Mouse (Mus musculus) MEL (cell line): ENCODE measurements around the gene Pgpep1l. TPM values are rescaled to one million over a fixed set of nuclear protein-coding genes. Genes with fewer than 3 reads are reported as not detected.
"Not testable (repeated sequence)": the region's sequence is repeated elsewhere in the genome, so short reads cannot be mapped to it uniquely, and the experiment has no call there.

ENCODE experiments used
- DNase-seq: peaks from one replicate; pipeline ENCODE4 v3.0.0; 2011; ENCODE audit warnings: low read depth, low spot score
- H3K27ac ChIP-seq: 2 replicates; pipeline ENCODE4 v1.5.1; 2012; ENCODE audit warnings: low read depth, mild to moderate bottlenecking, control low read depth, low read length, moderate library complexity; ENCODE audit not compliant: control insufficient read depth
- H3K27me3 ChIP-seq, 2 experiments: fragments of 150-350 bp in 1 of 2; sonication (generic) in 1 of 2; 2 replicates each; pipeline ENCODE4 v1.6.1; 2012; ENCODE audit warnings: low read length in 2 of 2, mild to moderate bottlenecking in 2 of 2, improper control_type of control experiment in 1 of 2, moderate library complexity in 1 of 2; ENCODE audit not compliant: insufficient read depth in 2 of 2, control insufficient read depth in 1 of 2
- H3K36me3 ChIP-seq, 2 experiments: 2 replicates each; pipeline ENCODE4 v1.6.1; 2012 to 2014; ENCODE audit warnings: low read length in 2 of 2, improper control_type of control experiment in 1 of 2, inconsistent platforms in 1 of 2, mild to moderate bottlenecking in 1 of 2; ENCODE audit not compliant: insufficient read depth in 2 of 2, control insufficient read depth in 1 of 2
- H3K4me1 ChIP-seq, 2 experiments: fragments of 150-350 bp in 1 of 2; sonication (generic) in 1 of 2; 2 replicates each; pipeline ENCODE4 v1.6.1; 2012; ENCODE audit warnings: low read length in 2 of 2, improper control_type of control experiment in 1 of 2, mild to moderate bottlenecking in 1 of 2; ENCODE audit not compliant: insufficient read depth in 2 of 2, control insufficient read depth in 1 of 2
- H3K4me3 ChIP-seq, 2 experiments: fragments of 150-350 bp in 1 of 2; sonication (generic) in 1 of 2; 2 replicates each; pipeline ENCODE4 v1.5.1; 2012; ENCODE audit warnings: low read depth in 2 of 2, low read length in 2 of 2, mild to moderate bottlenecking in 2 of 2, moderate library complexity in 2 of 2, control low read depth in 1 of 2, improper control_type of control experiment in 1 of 2; ENCODE audit not compliant: control insufficient read depth in 1 of 2, insufficient read depth in 1 of 2
- H3K79me2 ChIP-seq: 2 replicates; pipeline ENCODE4 v1.6.1; 2012; ENCODE audit warnings: mild to moderate bottlenecking, low read length, moderate library complexity; ENCODE audit not compliant: control insufficient read depth, poor library complexity, insufficient read depth
- H3K9ac ChIP-seq: 2 replicates; pipeline ENCODE4 v1.6.1; 2012; ENCODE audit warnings: low read depth, mild to moderate bottlenecking, control low read depth, low read length, moderate library complexity; ENCODE audit not compliant: control insufficient read depth, poor library complexity, severe bottlenecking
- H3K9me3 ChIP-seq: fragments of 150-350 bp; sonication (generic); replicated peaks from 2 replicates; pipeline ENCODE4 v1.6.1; 2012; ENCODE audit warnings: mild to moderate bottlenecking, low read length, improper control_type of control experiment, moderate library complexity; ENCODE audit not compliant: insufficient read depth
- BHLHE40 ChIP-seq: IDR thresholded peaks from 2 replicates; pipeline ENCODE4 v1.6.1; 2012; ENCODE audit warnings: low read depth, mild to moderate bottlenecking, inconsistent platforms, low read length, improper control_type of control experiment, borderline replicate concordance
- E2F4 ChIP-seq: IDR thresholded peaks from 2 replicates; pipeline ENCODE4 v1.6.1; 2011; ENCODE audit warnings: low read depth, low read length, improper control_type of control experiment, borderline replicate concordance
- ELF1 ChIP-seq: IDR thresholded peaks from 2 replicates; pipeline ENCODE4 v1.6.1; 2014; ENCODE audit warnings: low read depth, mild to moderate bottlenecking, inconsistent platforms, low read length, improper control_type of control experiment, moderate library complexity
- ETS1 ChIP-seq: IDR thresholded peaks from 2 replicates; pipeline ENCODE4 v1.6.1; 2012; ENCODE audit warnings: low read depth, mild to moderate bottlenecking, inconsistent platforms, low read length, improper control_type of control experiment, moderate library complexity
- GATA1 ChIP-seq: IDR thresholded peaks from 2 replicates; pipeline ENCODE4 v1.6.1; 2011; ENCODE audit warnings: low read depth, low read length, improper control_type of control experiment
- HCFC1 ChIP-seq: IDR thresholded peaks from 2 replicates; pipeline ENCODE4 v1.6.1; 2012; ENCODE audit warnings: low read depth, mild to moderate bottlenecking, inconsistent platforms, low read length, improper control_type of control experiment, moderate library complexity
- MAFK ChIP-seq: IDR thresholded peaks from 2 replicates; pipeline ENCODE4 v1.6.1; 2011; ENCODE audit warnings: low read depth, mild to moderate bottlenecking, low read length, improper control_type of control experiment, borderline replicate concordance
- MAX ChIP-seq: IDR thresholded peaks from 2 replicates; pipeline ENCODE4 v1.6.1; 2011; ENCODE audit warnings: low read length, improper control_type of control experiment
- MAZ ChIP-seq: IDR thresholded peaks from 2 replicates; pipeline ENCODE4 v1.6.1; 2012; ENCODE audit warnings: low read depth, mild to moderate bottlenecking, inconsistent platforms, low read length, improper control_type of control experiment
- MYB ChIP-seq: IDR thresholded peaks from 2 replicates; pipeline ENCODE4 v1.6.1; 2011; ENCODE audit warnings: mild to moderate bottlenecking, low read depth, low read length, improper control_type of control experiment
- MYC ChIP-seq: IDR thresholded peaks from 2 replicates; pipeline ENCODE4 v1.6.1; 2011; ENCODE audit warnings: low read depth, mild to moderate bottlenecking, low read length, improper control_type of control experiment, moderate library complexity
- NELFE ChIP-seq: IDR thresholded peaks from 2 replicates; pipeline ENCODE4 v1.6.1; 2011; ENCODE audit warnings: low read depth, low read length, improper control_type of control experiment
- NRF1 ChIP-seq: IDR thresholded peaks from 2 replicates; pipeline ENCODE4 v1.6.1; 2014; ENCODE audit warnings: low read depth, mild to moderate bottlenecking, inconsistent platforms, low read length, improper control_type of control experiment, moderate library complexity; ENCODE audit not compliant: poor library complexity, insufficient read depth, severe bottlenecking
- POLR2AphosphoS5 ChIP-seq: IDR thresholded peaks from 2 replicates; pipeline ENCODE4 v1.6.1; 2012; ENCODE audit warnings: low read depth, borderline replicate concordance, mild to moderate bottlenecking, inconsistent platforms, low read length, moderate library complexity, mixed read lengths
- RCOR1 ChIP-seq: IDR thresholded peaks from 2 replicates; pipeline ENCODE4 v1.6.1; 2012; ENCODE audit warnings: low read depth, mild to moderate bottlenecking, inconsistent platforms, low read length, improper control_type of control experiment
- SMC3 ChIP-seq: IDR thresholded peaks from 2 replicates; pipeline ENCODE4 v1.6.1; 2011; ENCODE audit warnings: low read depth, low read length, improper control_type of control experiment
- TCF12 ChIP-seq: IDR thresholded peaks from 2 replicates; pipeline ENCODE4 v1.6.1; 2014; ENCODE audit warnings: low read depth, mild to moderate bottlenecking, inconsistent platforms, low read length, improper control_type of control experiment, moderate library complexity
- ZC3H11A ChIP-seq: IDR thresholded peaks from 2 replicates; pipeline ENCODE4 v1.6.1; 2012; ENCODE audit warnings: low read depth, mild to moderate bottlenecking, inconsistent platforms, low read length, improper control_type of control experiment
- ZNF384 ChIP-seq: IDR thresholded peaks from 2 replicates; pipeline ENCODE4 v1.6.1; 2012; ENCODE audit warnings: low read depth, mild to moderate bottlenecking, inconsistent platforms, low read length, improper control_type of control experiment
- polyA plus RNA-seq, 2 experiments: library from polyadenylated mRNA; stranded (reverse) in 1 of 2; unstranded in 1 of 2; fragments of >175 nt in 1 of 2; fragments of >200 nt in 1 of 2; gene quantifications; 2 replicates each; pipeline versions ENCODE4 v1.2.1 to v1.2.4; 2012; ENCODE audit warnings: low replicate concordance in 2 of 2, low read depth in 1 of 2; ENCODE audit not compliant: insufficient read length in 2 of 2, insufficient read depth in 1 of 2, missing spikeins in 1 of 2
- total RNA-seq: library from RNA; depleted of rRNA; stranded (reverse); fragments of 300-350 nt; gene quantifications from 2 replicates; pipeline ENCODE4 v1.2.3, GENCODE M21; 2012

Gene Pgpep1l
- total and polyA plus RNA-seq, 3 experiments, result not detected

- no peaks in the 10 kb centered on the region for H3K27me3 ChIP-seq
- no peak for TF ChIP-seq MYB
- TF ChIP-seq MYC, result no peak
- TF ChIP-seq RCOR1, result no peak
- TF ChIP-seq SMC3, result no peak
- TF ChIP-seq ELF1, result no peak
- no peak for TF ChIP-seq E2F4
- TF ChIP-seq ETS1, result no peak
- TF ChIP-seq TCF12, result no peak
- no peak for TF ChIP-seq ZC3H11A
- no peak for TF ChIP-seq NRF1
- TF ChIP-seq BHLHE40, result no peak
- TF ChIP-seq MAX, result no peak
- no peak for TF ChIP-seq MAFK
- TF ChIP-seq MAZ, result no peak
- TF ChIP-seq HCFC1, result no peak
- no peak for TF ChIP-seq ZNF384
- no peak for TF ChIP-seq GATA1
- no peak for TF ChIP-seq NELFE
- TF ChIP-seq POLR2AphosphoS5, result no peak
- no peaks in the 10 kb centered on the region for H3K4me1 ChIP-seq
- H3K9ac ChIP-seq, result no peak overlapping the region
- H3K27ac ChIP-seq, result no peak overlapping the region
- no peaks in the 10 kb centered on the region for H3K9me3 ChIP-seq
- H3K36me3 ChIP-seq, result no peaks in the 10 kb centered on the region
- no peak overlapping the region for H3K4me3 ChIP-seq
- DNase-seq, result no peak
- no peaks in the 10 kb centered on the region for H3K79me2 ChIP-seq
Observed at GRCm38 (mm10) chr7:68283776-68284175, 19.7 kb upstream of the Pgpep1l start.

DNA sequence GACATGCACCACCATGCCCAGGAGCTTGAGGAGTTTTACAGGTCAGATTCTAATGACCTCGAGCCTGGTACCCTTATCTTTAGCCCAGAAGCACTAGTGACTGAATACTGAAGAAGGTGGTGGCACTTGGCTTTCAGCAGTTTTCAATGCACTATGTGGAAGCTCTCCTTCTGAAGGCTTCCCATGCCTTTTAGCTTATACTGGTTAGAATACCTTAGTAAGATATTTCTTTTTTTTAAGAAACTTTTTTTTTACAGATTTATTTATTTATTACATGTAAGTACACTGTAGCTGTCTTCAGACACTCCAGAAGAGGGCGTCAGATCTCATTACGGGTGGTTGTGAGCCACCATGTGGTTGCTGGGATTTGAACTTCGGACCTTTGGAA lies 19.1 kb upstream of the Pgpep1l start:
- H3K9ac ChIP-seq, H3K27ac ChIP-seq, H3K36me3 ChIP-seq: not testable (repeated sequence)

More for the DNA sequence above, 19.1 kb upstream of the Pgpep1l start:
- not testable (repeated sequence) for H3K9me3 ChIP-seq, H3K4me3 ChIP-seq, H3K79me2 ChIP-seq, H3K27me3 ChIP-seq, DNase-seq, H3K4me1 ChIP-seq
